In genomic region chr8:72590198-72590597, GRCm38 (mm10) we compare ENCODE assay signal across 8 mouse cellular contexts. TPM values are rescaled to one million over a fixed set of nuclear protein-coding genes. Genes with fewer than 3 reads are reported as not detected.
DNase-seq lines count a peak whose midpoint lies in the region; ATAC-seq and TF ChIP-seq lines count a peak whose summit lies in the region.
"Had no signal": no experiment of that assay in that cellular context is flagged by ENCODE, and none has a peak within 500 bp of the region (broad histone marks: within the 10 kb centered on the region; RNA-seq: fewer than 3 reads in every experiment).

No protein-coding gene starts in this region.

- peak; percentile 45 for TF ChIP-seq CTCF in E14TG2a.4 (conservative IDR thresholded peaks at IDR 0.05; ENCODE audit: low read length)

- DNase-seq in hindbrain, embryonic 11.5 days (ENCODE audit: low spot score) = peak; percentile 19
- peak; percentile 85 for DNase-seq in 3T3-L1 (ENCODE audit: low read depth, low spot score)
- peak; percentile 45 for DNase-seq in kidney, postnatal 14 days
- peak; percentile 17 to 32 for DNase-seq in spleen, postnatal 36 days (ENCODE audit: low spot score in 2 of 2)
- DNase-seq in MN1 (ENCODE audit: low spot score) = no peak

- H3K9me3 ChIP-seq in hindbrain, embryonic 11.5 days (ENCODE audit: control insufficient read depth, low read length) = no peaks in the 10 kb centered on the region
- no peaks in the 10 kb centered on the region for H3K9me3 ChIP-seq in hindbrain, embryonic 16.5 days (ENCODE audit: control insufficient read depth, low read length)
- H3K9me3 ChIP-seq in E14TG2a.4 (ENCODE audit: low read length) = no peaks in the 10 kb centered on the region

- H3K36me3 ChIP-seq in hindbrain, embryonic 11.5 days (ENCODE audit: control insufficient read depth, insufficient read depth, low read length) = no peaks in the 10 kb centered on the region
- no peaks in the 10 kb centered on the region for H3K36me3 ChIP-seq in hindbrain, embryonic 16.5 days (ENCODE audit: control insufficient read depth, insufficient read depth, low read length)
- peaks cover 15% of the 10 kb centered on the region for H3K36me3 ChIP-seq in E14TG2a.4 (ENCODE audit: insufficient read depth, low read length)

- no peak overlapping the region for H3K4me2 ChIP-seq in hindbrain, embryonic 11.5 days (replicated peaks; ENCODE audit: low read depth, low read length)
- no peak overlapping the region for H3K4me2 ChIP-seq in hindbrain, embryonic 16.5 days (ENCODE audit: low read length)

- no peaks in the 10 kb centered on the region for H3K4me1 ChIP-seq in hindbrain, embryonic 11.5 days (replicated peaks; ENCODE audit: control insufficient read depth, insufficient read depth, low read length)
- no peaks in the 10 kb centered on the region for H3K4me1 ChIP-seq in hindbrain, embryonic 16.5 days (ENCODE audit: control insufficient read depth, insufficient read depth, low read depth, low read length)
- peaks cover 17% of the 10 kb centered on the region for H3K4me1 ChIP-seq in E14TG2a.4 (replicated peaks; ENCODE audit: low read depth, low read length)

- H3K9ac ChIP-seq in hindbrain, embryonic 11.5 days (ENCODE audit: low read depth, low read length) = no peak overlapping the region
- no peak overlapping the region for H3K9ac ChIP-seq in hindbrain, embryonic 16.5 days (ENCODE audit: low read depth, low read length)

- no peak overlapping the region for H3K27ac ChIP-seq in hindbrain, embryonic 11.5 days (ENCODE audit: low read depth, low read length)
- H3K27ac ChIP-seq in hindbrain, embryonic 16.5 days (ENCODE audit: low read depth, low read length) = no peak overlapping the region

- no peak overlapping the region for H3K4me3 ChIP-seq in hindbrain, embryonic 11.5 days (ENCODE audit: low read depth, low read length)
- H3K4me3 ChIP-seq in hindbrain, embryonic 16.5 days (ENCODE audit: low read length) = no peak overlapping the region
- H3K4me3 ChIP-seq in E14TG2a.4 (replicated peaks; ENCODE audit: low read length) = no peak overlapping the region
- H3K4me3 ChIP-seq: myocyte had no signal

- WGBS in hindbrain, embryonic 11.5 days = 57% methylated on average over 2 of the region's 2 CpGs
- 58% methylated on average over 2 of the region's 2 CpGs for WGBS in hindbrain, embryonic 16.5 days

- ATAC-seq in hindbrain, embryonic 11.5 days (ENCODE audit: low FRiP score) = no peak
- no peak for ATAC-seq in hindbrain, embryonic 16.5 days

- no peaks in the 10 kb centered on the region for H3K27me3 ChIP-seq in hindbrain, embryonic 11.5 days (ENCODE audit: control insufficient read depth, insufficient read depth, low read length)
- no peaks in the 10 kb centered on the region for H3K27me3 ChIP-seq in hindbrain, embryonic 16.5 days (replicated peaks; ENCODE audit: control insufficient read depth, insufficient read depth, low read length)
- no peaks in the 10 kb centered on the region for H3K27me3 ChIP-seq in E14TG2a.4 (ENCODE audit: insufficient read depth, low read length)

RNA-seq across cellular contexts. Expression of gene Tmem38a, which starts 18.3 kb away (rescaled TPM):
- polyA plus RNA-seq in hindbrain, embryonic 11.5 days (2014; fragmentation: Nextera tagmentation; extraction: Ambion mirVana) = 9.6 and 10.2 TPM in 2 replicates
- 41.8 and 42.9 TPM in 2 replicates for polyA plus RNA-seq in hindbrain, embryonic 16.5 days (2015; fragmentation: Nextera tagmentation; extraction: Ambion mirVana)

RNA-seq across cellular contexts. Expression of gene Smim7, which starts 19.3 kb away (rescaled TPM):
- polyA plus RNA-seq in hindbrain, embryonic 11.5 days (2014; fragmentation: Nextera tagmentation; extraction: Ambion mirVana) = 126 and 136 TPM in 2 replicates
- polyA plus RNA-seq in hindbrain, embryonic 16.5 days (2015; fragmentation: Nextera tagmentation; extraction: Ambion mirVana) = 123 and 127 TPM in 2 replicates

RNA-seq across cellular contexts. Expression of gene Med26, which starts 42.1 kb away (rescaled TPM):
- 11.2 and 13.0 TPM in 2 replicates for polyA plus RNA-seq in hindbrain, embryonic 11.5 days (2014; fragmentation: Nextera tagmentation; extraction: Ambion mirVana)
- 15.5 and 17.3 TPM in 2 replicates for polyA plus RNA-seq in hindbrain, embryonic 16.5 days (2015; fragmentation: Nextera tagmentation; extraction: Ambion mirVana)

RNA-seq across cellular contexts. Expression of gene Nwd1, which starts 56.3 kb away (rescaled TPM):
- 0.03 TPM in 1 of 2 replicates, not detected in the other for polyA plus RNA-seq in hindbrain, embryonic 11.5 days (2014; fragmentation: Nextera tagmentation; extraction: Ambion mirVana)
- polyA plus RNA-seq in hindbrain, embryonic 16.5 days (2015; fragmentation: Nextera tagmentation; extraction: Ambion mirVana) = 3.5 and 3.6 TPM in 2 replicates
